Mouse (Mus musculus) heart, postnatal 0 days (tissue): ENCODE results near the gene Olfr533.

ENCODE experiments used
- CTCF ChIP-seq: IDR thresholded peaks from 2 replicates; pipeline ENCODE4 v1.5.1; 2016; ENCODE audit warnings: antibody characterized with exemption, control low read depth, low read depth
- EP300 ChIP-seq: IDR thresholded peaks from 2 replicates; pipeline ENCODE4 v1.6.1; 2016; ENCODE audit warnings: antibody characterized with exemption, low read depth

- no peak for TF ChIP-seq CTCF
- no peak for TF ChIP-seq EP300
These were observed 25.8 kb downstream of the Olfr533 start for GRCm38 (mm10) chr7:140488981-140489380.
